Mouse (Mus musculus) natural killer cell, adult 2 months (primary cell): ENCODE results near the gene Snrpf.
"Not testable (repeated sequence)": the region's sequence is repeated elsewhere in the genome, so short reads cannot be mapped to it uniquely, and the experiment has no call there.

Experiments used
- DNase-seq, 2 experiments: peaks; one replicate each; pipeline ENCODE4 v3.0.0; 2022; ENCODE audit warnings: low spot score in 2 of 2

Snrpf gene

GRCm38 (mm10) chr10:93575960-93576359 is 13.5 kb downstream of the Snrpf start:
- DNase-seq = no peak

GRCm38 (mm10) chr10:93574966-93575365 is 14.5 kb downstream of the Snrpf start:
- DNase-seq = no peak

GRCm38 (mm10) chr10:93572209-93572608 is 17.3 kb downstream of the Snrpf start:
- DNase-seq = no peak

GRCm38 (mm10) chr10:93568671-93569070 is 20.8 kb downstream of the Snrpf start:
- no peak for DNase-seq

GRCm38 (mm10) chr10:93567841-93568566 is 21.5 kb downstream of the Snrpf start:
- DNase-seq = no peak

GRCm38 (mm10) chr10:93567066-93567465 is 22.4 kb downstream of the Snrpf start:
- no peak for DNase-seq

- DNase-seq = no peak
Observed at GRCm38 (mm10) chr10:93564518-93565090, 24.9 kb downstream of the Snrpf start.

GRCm38 (mm10) chr10:93559786-93560185 is 29.7 kb downstream of the Snrpf start:
- no peak for DNase-seq

GRCm38 (mm10) chr10:93557971-93558370 is 31.5 kb downstream of the Snrpf start:
- not testable (repeated sequence) for DNase-seq

- no peak for DNase-seq
Observed at GRCm38 (mm10) chr10:93552596-93552995, 36.9 kb downstream of the Snrpf start.

- DNase-seq = no peak
Observed at GRCm38 (mm10) chr10:93549821-93550220, 39.7 kb downstream of the Snrpf start.

GRCm38 (mm10) chr10:93548991-93549390 is 40.5 kb downstream of the Snrpf start:
- DNase-seq = peak; percentile 67 to 75

GRCm38 (mm10) chr10:93547741-93548270 is 41.7 kb downstream of the Snrpf start:
- DNase-seq = no peak

GRCm38 (mm10) chr10:93544172-93544571 is 45.3 kb downstream of the Snrpf start:
- DNase-seq = no peak

- no peak for DNase-seq
Observed at GRCm38 (mm10) chr10:93543176-93543575, 46.3 kb downstream of the Snrpf start.

GRCm38 (mm10) chr10:93542356-93542755 is 47.1 kb downstream of the Snrpf start:
- no peak for DNase-seq

- no peak for DNase-seq
Observed at GRCm38 (mm10) chr10:93541585-93541984, 47.9 kb downstream of the Snrpf start.

GRCm38 (mm10) chr10:93540431-93541210 is 48.9 kb downstream of the Snrpf start, which contains the start of gene Ccdc38:
TSS of gene Ccdc38 (plus strand) at chr10:93540632.
- peak; percentile 59 to 65 for DNase-seq

GRCm38 (mm10) chr10:93539775-93540430 is 49.6 kb downstream of the Snrpf start, which contains the start of gene Amdhd1:
TSS of gene Amdhd1 (minus strand) at chr10:93540033.
- DNase-seq = peak; percentile 87 to 89

- no peak for DNase-seq
Observed at GRCm38 (mm10) chr10:93538818-93539217, 50.7 kb downstream of the Snrpf start.

GRCm38 (mm10) chr10:93538287-93538686 is 51.2 kb downstream of the Snrpf start:
- DNase-seq = no peak
